Mouse (Mus musculus): ENCODE measurements around the gene Ankrd22.

Ankrd22 gene

DNA sequence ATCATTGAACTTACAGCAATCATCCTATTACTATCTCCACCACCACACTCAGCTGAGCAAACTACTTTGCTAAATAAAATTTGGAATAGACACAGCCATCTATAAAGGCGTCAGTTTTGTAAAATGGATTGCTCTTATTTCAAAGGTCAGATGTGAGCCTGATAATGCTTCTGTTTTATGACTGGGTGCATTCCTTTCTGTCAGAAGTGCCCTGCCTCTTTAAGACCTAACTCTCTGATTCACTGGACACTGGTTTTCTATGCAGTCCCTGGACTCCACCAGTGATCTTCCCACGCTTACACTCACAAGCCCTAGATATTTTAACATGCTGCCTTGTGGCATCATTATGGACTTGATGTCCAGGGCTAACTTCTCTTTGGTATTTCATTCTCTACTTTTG, 87.7 kb downstream of the Ankrd22 start:
- DNase-seq = no peak

DNA sequence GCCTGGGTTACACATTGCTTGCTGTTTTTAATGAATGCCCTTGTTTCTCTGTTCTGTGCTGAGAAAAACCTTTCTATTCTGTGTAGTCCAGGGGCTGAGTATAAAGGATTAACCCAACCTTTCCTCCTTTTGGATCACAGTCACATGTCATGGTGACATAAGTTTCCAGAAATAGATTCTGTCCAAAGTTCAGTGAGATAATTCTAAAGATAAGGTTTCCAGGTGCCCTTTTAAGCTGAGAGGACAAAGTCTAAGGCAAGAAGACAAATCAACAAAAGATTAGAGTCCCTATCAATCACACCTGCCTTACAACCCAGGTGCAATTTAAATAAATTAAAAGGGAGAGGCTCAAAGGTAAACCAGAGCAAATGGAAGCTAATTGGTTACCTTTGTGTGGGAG, 91.6 kb downstream of the Ankrd22 start:
- DNase-seq = no peak

All from thymus, postnatal 4 days (tissue).